Mouse (Mus musculus) T-helper 2 cell (primary cell): ENCODE measurements around the gene Olfr596.
"Not testable (repeated sequence)": the region's sequence is repeated elsewhere in the genome, so short reads cannot be mapped to it uniquely, and the experiment has no call there.

Source experiments
- in situ Hi-C: fragments of 300-600 bp; cut with MboI, MseI; formaldehyde crosslinking; loops from one replicate; pipeline ENCODE4 v1.15.1; 2025; ENCODE audit warnings: high pct_unique_total_duplicates

The Olfr596 gene

GRCm38 (mm10) chr7:103305348-103305747 is at the start of gene Olfr596:
TSS of gene Olfr596 (plus strand) at chr7:103305648.
- in situ Hi-C loops, result not testable (repeated sequence)

- in situ Hi-C loops, result not testable (repeated sequence)
Observed at GRCm38 (mm10) chr7:103316015-103316414, 10.6 kb downstream of the Olfr596 start, which contains the start of gene Olfr597. TSS of gene Olfr597 (plus strand) at chr7:103316315.

GRCm38 (mm10) chr7:103323268-103323667 is 17.8 kb downstream of the Olfr596 start, which contains the start of gene Olfr598:
TSS of gene Olfr598 (plus strand) at chr7:103323568.
- in situ Hi-C loops, result no loop called here

DNA sequence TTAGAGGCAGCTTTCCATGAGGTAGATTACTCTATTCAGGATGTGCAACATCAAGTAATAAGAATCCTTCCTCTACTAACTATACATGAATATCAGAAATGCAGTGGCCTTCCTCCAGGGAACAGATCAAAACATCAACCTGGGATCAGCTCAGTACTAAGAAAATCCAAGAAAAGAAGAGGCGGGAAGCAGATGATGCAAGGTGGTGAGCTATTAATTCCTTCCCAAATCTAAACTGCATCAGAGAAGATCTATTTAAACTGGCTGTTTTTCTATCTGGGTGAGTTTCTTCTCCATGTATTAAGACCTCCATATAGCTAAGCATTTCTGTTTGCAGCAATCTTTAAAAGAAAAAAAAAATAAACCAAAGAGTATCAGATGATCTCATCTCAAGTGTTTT is 30.2 kb downstream of the Olfr596 start, which contains the start of gene Olfr599:
Gene Olfr599, plus strand, starts transcription at position 301 of the 400 bp plus-strand sequence.
- in situ Hi-C loops, result no loop called here

DNA sequence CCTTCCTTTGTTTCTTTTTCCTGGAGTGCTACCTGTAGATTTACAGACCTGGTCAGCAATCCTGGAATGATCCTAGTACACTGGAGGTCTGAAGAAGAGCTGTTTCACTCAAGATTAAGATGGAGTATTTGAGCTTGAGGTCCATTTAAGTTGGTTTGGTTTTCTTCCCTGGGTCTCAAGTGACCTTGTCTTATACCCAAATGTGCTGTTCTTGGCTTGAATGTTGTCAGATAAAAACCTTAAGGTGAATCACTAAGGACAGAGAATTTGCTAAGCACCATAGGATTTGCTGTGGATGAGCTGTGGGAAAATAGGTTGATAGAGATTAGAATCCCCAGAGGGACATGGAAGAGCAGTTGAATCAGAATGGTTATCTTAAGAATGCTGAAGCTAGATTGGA is 44.1 kb downstream of the Olfr596 start, which contains the start of gene Olfr600:
Gene Olfr600, minus strand, starts transcription at position 101 of the 400 bp plus-strand sequence.
- in situ Hi-C loops, result no loop called here
